Mouse (Mus musculus) heart, embryonic 12.5 days (tissue): ENCODE measurements around the gene Tead2. TPM values are rescaled to one million over a fixed set of nuclear protein-coding genes. Genes with fewer than 3 reads are reported as not detected.

Source experiments
- ATAC-seq: fragments of 200-750 bp; cut with Nextera tagmentation; 2 replicates; pipeline ENCODE4 v1.8.0; 2017; ENCODE audit warnings: moderate TSS enrichment, moderate library complexity; ENCODE audit not compliant: insufficient number of reproducible peaks, low FRiP score
- H3K27ac ChIP-seq: fragments of 300-500 bp; sonication (generic); 2 replicates; pipeline ENCODE4 v1.5.1; 2016; ENCODE audit warnings: mild to moderate bottlenecking, moderate library complexity; ENCODE audit not compliant: poor library complexity, severe bottlenecking
- H3K27me3 ChIP-seq: fragments of 300-500 bp; sonication (generic); replicated peaks from 2 replicates; pipeline ENCODE4 v1.6.1; 2016; ENCODE audit warnings: mild to moderate bottlenecking, moderate library complexity
- H3K36me3 ChIP-seq: fragments of 300-500 bp; sonication (generic); 2 replicates; pipeline ENCODE4 v1.6.1; 2016; ENCODE audit warnings: mild to moderate bottlenecking, moderate library complexity
- H3K4me1 ChIP-seq: fragments of 300-500 bp; sonication (generic); replicated peaks from 2 replicates; pipeline ENCODE4 v1.6.1; 2016; ENCODE audit warnings: mild to moderate bottlenecking
- H3K4me2 ChIP-seq: fragments of 300-500 bp; sonication (generic); 2 replicates; pipeline ENCODE4 v1.6.1; 2016; ENCODE audit warnings: mild to moderate bottlenecking, moderate library complexity
- H3K4me3 ChIP-seq: fragments of 300-500 bp; sonication (generic); 2 replicates; pipeline ENCODE4 v1.5.1; 2016; ENCODE audit warnings: mild to moderate bottlenecking
- H3K9ac ChIP-seq: fragments of 300-500 bp; sonication (generic); 2 replicates; pipeline ENCODE4 v1.6.1; 2016; ENCODE audit warnings: mild to moderate bottlenecking, moderate library complexity
- H3K9me3 ChIP-seq: fragments of 300-500 bp; sonication (generic); replicated peaks from 2 replicates; pipeline ENCODE4 v1.6.1; 2016; ENCODE audit warnings: mild to moderate bottlenecking, moderate library complexity
- WGBS: fragments of 180-500 bp; shearing (Covaris S2); methylation state at CpG from one replicate; pipeline ENCODE4 v1.1.7; 2016; 5-methylcytosine and 5-hydroxymethylcytosine counted together
- polyA plus RNA-seq: library from polyadenylated mRNA; unstranded; fragments of >200 nt; fragmentation: Nextera tagmentation; extraction: Ambion mirVana; gene quantifications from 2 replicates; pipeline ENCODE4 v1.2.1, GENCODE M21; 2016

Tead2 gene
- polyA plus RNA-seq, 1 experiment from 2014 or later = 138 TPM

GRCm38 (mm10) chr7:45191803-45192363 lies 23.7 kb upstream of the Tead2 start:
- Histone ChIP-seq H3K4me3 (no peak overlapping the region), H3K4me2 (no peak overlapping the region), H3K9me3 (no peaks in the 10 kb centered on the region), H3K36me3 (no peaks in the 10 kb centered on the region), H3K27ac (no peak overlapping the region), H3K9ac (no peak overlapping the region), H3K4me1 (peaks cover 23% of the 10 kb centered on the region), H3K27me3 (peaks cover 81% of the 10 kb centered on the region)
- ATAC-seq = no peak
- 13% methylated on average over 8 of the region's 8 CpGs for WGBS

- 80% methylated on average over 7 of the region's 7 CpGs for WGBS
- no peak overlapping the region for H3K9ac ChIP-seq
- no peak overlapping the region for H3K4me2 ChIP-seq
- ATAC-seq = no peak
- peaks cover 23% of the 10 kb centered on the region for H3K4me1 ChIP-seq
- no peaks in the 10 kb centered on the region for H3K36me3 ChIP-seq
- no peaks in the 10 kb centered on the region for H3K9me3 ChIP-seq
- H3K27me3 ChIP-seq = peaks cover 75% of the 10 kb centered on the region
- H3K27ac ChIP-seq = no peak overlapping the region
- H3K4me3 ChIP-seq = no peak overlapping the region
These were observed 22.8 kb upstream of the Tead2 start for GRCm38 (mm10) chr7:45192585-45193310.

- Histone ChIP-seq H3K9ac (no peak overlapping the region), H3K4me1 (peaks cover 23% of the 10 kb centered on the region), H3K9me3 (no peaks in the 10 kb centered on the region), H3K27ac (no peak overlapping the region), H3K4me2 (no peak overlapping the region), H3K36me3 (no peaks in the 10 kb centered on the region), H3K4me3 (no peak overlapping the region), H3K27me3 (peaks cover 68% of the 10 kb centered on the region)
- no peak for ATAC-seq
- 60% methylated on average over 5 of the region's 5 CpGs for WGBS
These were observed 22.1 kb upstream of the Tead2 start for GRCm38 (mm10) chr7:45193406-45193805.

- no peak overlapping the region for H3K4me3 ChIP-seq
- 70% methylated on average over 17 of the region's 17 CpGs for WGBS
- H3K9ac ChIP-seq = no peak overlapping the region
- H3K4me2 ChIP-seq = no peak overlapping the region
- ATAC-seq = no peak
- H3K4me1 ChIP-seq = peaks cover 23% of the 10 kb centered on the region
- H3K27ac ChIP-seq = no peak overlapping the region
- H3K27me3 ChIP-seq = peaks cover 65% of the 10 kb centered on the region
- H3K36me3 ChIP-seq = no peaks in the 10 kb centered on the region
- H3K9me3 ChIP-seq = no peaks in the 10 kb centered on the region
These were observed 21.4 kb upstream of the Tead2 start for GRCm38 (mm10) chr7:45193871-45194785.

- H3K4me1 ChIP-seq = peaks cover 23% of the 10 kb centered on the region
- H3K27me3 ChIP-seq = peaks cover 62% of the 10 kb centered on the region
- H3K27ac ChIP-seq = no peak overlapping the region
- H3K36me3 ChIP-seq = no peaks in the 10 kb centered on the region
- H3K4me3 ChIP-seq = no peak overlapping the region
- 44% methylated on average over 13 of the region's 13 CpGs for WGBS
- no peak overlapping the region for H3K4me2 ChIP-seq
- no peak for ATAC-seq
- H3K9me3 ChIP-seq = no peaks in the 10 kb centered on the region
- H3K9ac ChIP-seq = no peak overlapping the region
These were observed 20.0 kb upstream of the Tead2 start for GRCm38 (mm10) chr7:45195341-45196175.

DNA sequence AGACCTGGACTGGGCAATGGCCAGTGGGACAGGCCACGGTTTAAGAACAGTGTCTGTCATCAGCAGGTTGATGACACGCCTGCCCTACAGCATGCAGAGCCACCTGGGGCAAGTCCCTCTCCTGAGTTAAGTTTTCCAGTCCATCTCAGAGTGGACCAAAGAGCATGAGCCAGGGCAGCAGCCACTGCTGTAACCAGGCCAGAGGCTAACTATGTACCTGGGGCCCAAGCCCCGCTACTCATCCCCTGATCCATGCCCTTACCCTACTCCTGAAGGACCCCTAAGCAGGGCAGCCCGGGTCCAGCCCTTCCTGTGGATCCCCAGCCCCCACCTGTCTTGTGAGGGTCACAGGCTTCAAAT lies 19.4 kb upstream of the Tead2 start:
- H3K4me3 ChIP-seq = no peak overlapping the region
- H3K27ac ChIP-seq = no peak overlapping the region
- no peaks in the 10 kb centered on the region for H3K9me3 ChIP-seq
- H3K9ac ChIP-seq = no peak overlapping the region
- peaks cover 19% of the 10 kb centered on the region for H3K4me1 ChIP-seq
- peaks cover 60% of the 10 kb centered on the region for H3K27me3 ChIP-seq
- 76% methylated on average over 4 of the region's 4 CpGs for WGBS
- ATAC-seq = no peak
- no peak overlapping the region for H3K4me2 ChIP-seq
- no peaks in the 10 kb centered on the region for H3K36me3 ChIP-seq

- Histone ChIP-seq H3K4me2 (no peak overlapping the region), H3K4me3 (no peak overlapping the region), H3K4me1 (peaks cover 12% of the 10 kb centered on the region), H3K9ac (no peak overlapping the region), H3K27me3 (peaks cover 54% of the 10 kb centered on the region), H3K36me3 (no peaks in the 10 kb centered on the region), H3K9me3 (no peaks in the 10 kb centered on the region), H3K27ac (no peak overlapping the region)
- WGBS = 59% methylated on average over 5 of the region's 5 CpGs
- no peak for ATAC-seq
These were observed 18.6 kb upstream of the Tead2 start for GRCm38 (mm10) chr7:45196994-45197393.

GRCm38 (mm10) chr7:45198435-45198834 lies 17.1 kb upstream of the Tead2 start:
- WGBS = 9% methylated on average over 5 of the region's 5 CpGs

GRCm38 (mm10) chr7:45198961-45199360 lies 16.6 kb upstream of the Tead2 start:
- H3K36me3 ChIP-seq = no peaks in the 10 kb centered on the region
- no peak overlapping the region for H3K4me2 ChIP-seq
- H3K9me3 ChIP-seq = no peaks in the 10 kb centered on the region
- no peak overlapping the region for H3K27ac ChIP-seq
- 72% methylated on average over 11 of the region's 11 CpGs for WGBS
- peaks cover 19% of the 10 kb centered on the region for H3K4me1 ChIP-seq
- H3K27me3 ChIP-seq = peaks cover 47% of the 10 kb centered on the region
- ATAC-seq = no peak
- no peak overlapping the region for H3K9ac ChIP-seq
- no peak overlapping the region for H3K4me3 ChIP-seq

More at GRCm38 (mm10) chr7:45198435-45198834, 17.1 kb upstream of the Tead2 start:
- no peaks in the 10 kb centered on the region for H3K9me3 ChIP-seq
- no peak overlapping the region for H3K4me2 ChIP-seq
- no peaks in the 10 kb centered on the region for H3K36me3 ChIP-seq
- peaks cover 19% of the 10 kb centered on the region for H3K4me1 ChIP-seq
- ATAC-seq = no peak
- H3K9ac ChIP-seq = peak overlapping the region; percentile 59
- H3K27ac ChIP-seq = no peak overlapping the region
- peaks cover 49% of the 10 kb centered on the region for H3K27me3 ChIP-seq
- H3K4me3 ChIP-seq = no peak overlapping the region

DNA sequence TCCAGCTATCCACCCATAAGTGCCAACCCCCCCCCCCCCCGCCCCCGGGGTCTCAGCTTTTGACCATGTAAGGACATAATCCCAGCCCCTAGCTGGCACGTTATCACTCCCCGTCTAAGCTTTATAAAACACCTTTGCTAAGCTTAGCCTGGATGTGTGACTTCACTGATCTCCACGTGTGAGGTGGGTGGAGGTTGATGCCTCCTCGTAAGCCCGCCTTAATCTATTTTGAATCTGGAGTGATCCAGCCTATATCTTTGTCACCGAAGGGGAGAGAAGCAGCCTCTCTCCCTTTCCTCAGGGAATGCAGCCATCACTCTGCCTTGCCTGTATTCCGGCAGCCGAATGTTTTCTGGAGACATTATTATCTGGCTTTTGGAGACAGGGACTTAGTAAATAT lies 12.9 kb upstream of the Tead2 start:
- Histone ChIP-seq H3K27me3 (peaks cover 34% of the 10 kb centered on the region), H3K9ac (peak overlapping the region; percentile 13; the same call in 1 of the 2 replicates), H3K9me3 (no peaks in the 10 kb centered on the region), H3K4me1 (peaks cover 9% of the 10 kb centered on the region), H3K27ac (no peak overlapping the region), H3K36me3 (no peaks in the 10 kb centered on the region), H3K4me2 (no peak overlapping the region), H3K4me3 (no peak overlapping the region)
- WGBS = 17% methylated on average over 10 of the region's 10 CpGs
- ATAC-seq = no peak
